Mouse (Mus musculus) liver, embryonic 14.5 days (tissue): ENCODE results near the gene Blnk. TPM values are rescaled to one million over a fixed set of nuclear protein-coding genes. Genes with fewer than 3 reads are reported as not detected.

Experiments
- ATAC-seq: fragments of 200-750 bp; cut with Nextera tagmentation; 2 replicates; pipeline ENCODE4 v1.8.0; 2017; ENCODE audit warnings: moderate number of reproducible peaks, mild to moderate bottlenecking, moderate library complexity; ENCODE audit not compliant: insufficient read depth
- DNase-seq, 3 experiments: peaks; one replicate each; pipeline ENCODE4 v3.0.0-alpha.2; 2012 to 2013; ENCODE audit warnings: low read depth in 3 of 3, low spot score in 3 of 3
- H3K27ac ChIP-seq: fragments of 300-500 bp; sonication (generic); 2 replicates; pipeline ENCODE4 v1.5.1; 2014; ENCODE audit warnings: moderate library complexity, mild to moderate bottlenecking, control low read depth, inconsistent platforms
- H3K27me3 ChIP-seq: fragments of 300-500 bp; sonication (generic); 2 replicates; pipeline ENCODE4 v1.6.1; 2014; ENCODE audit warnings: mild to moderate bottlenecking, low read length, moderate library complexity; ENCODE audit not compliant: control insufficient read depth, insufficient read depth
- H3K36me3 ChIP-seq: fragments of 300-500 bp; sonication (generic); replicated peaks from 2 replicates; pipeline ENCODE4 v1.6.1; 2014; ENCODE audit warnings: low read depth; ENCODE audit not compliant: control insufficient read depth, insufficient read depth
- H3K4me1 ChIP-seq, 2 experiments: fragments of 200-500 bp in 1 of 2; fragments of 300-500 bp in 1 of 2; sonication (generic) in 1 of 2; replicated peaks; 2 replicates each; pipeline ENCODE4 v1.6.1; 2012 to 2014; ENCODE audit warnings: antibody characterized with exemption in 1 of 2, inconsistent platforms in 1 of 2, low read length in 1 of 2; ENCODE audit not compliant: control insufficient read depth in 2 of 2, insufficient read depth in 2 of 2
- H3K4me2 ChIP-seq: fragments of 300-500 bp; sonication (generic); 2 replicates; pipeline ENCODE4 v1.6.1; 2014; ENCODE audit warnings: low read depth, mild to moderate bottlenecking, control low read depth, moderate library complexity
- H3K4me3 ChIP-seq, 2 experiments: fragments of 200-500 bp in 1 of 2; fragments of 300-500 bp in 1 of 2; sonication (generic) in 1 of 2; 2 replicates each; pipeline ENCODE4 v1.5.1; 2012 to 2014; ENCODE audit warnings: low read depth in 2 of 2, low read length in 2 of 2, mild to moderate bottlenecking in 2 of 2, control low read depth in 1 of 2, inconsistent platforms in 1 of 2, moderate library complexity in 1 of 2; ENCODE audit not compliant: insufficient read depth in 1 of 2
- H3K9ac ChIP-seq: fragments of 300-500 bp; sonication (generic); replicated peaks from 2 replicates; pipeline ENCODE4 v1.6.1; 2014; ENCODE audit warnings: mild to moderate bottlenecking, control low read depth, moderate library complexity
- H3K9me3 ChIP-seq: fragments of 300-500 bp; sonication (generic); 2 replicates; pipeline ENCODE4 v1.6.1; 2016; ENCODE audit warnings: low read length, mixed read lengths; ENCODE audit not compliant: control insufficient read depth
- CTCF ChIP-seq: IDR thresholded peaks from 2 replicates; pipeline ENCODE4 v1.5.1; 2016; ENCODE audit warnings: antibody characterized with exemption, low read depth, control low read depth
- EP300 ChIP-seq: IDR thresholded peaks from 2 replicates; pipeline ENCODE4 v1.6.1; 2016; ENCODE audit warnings: antibody characterized with exemption, low read depth
- WGBS: fragments of 180-500 bp; shearing (Covaris S2); extraction: QIAGEN DNeasy Blood & Tissue Kit; methylation state at CpG from one replicate; pipeline ENCODE4 v1.1.7; 2014; ENCODE audit not compliant: insufficient replicate concordance; 5-methylcytosine and 5-hydroxymethylcytosine counted together
- polyA plus RNA-seq, 2 experiments: library from polyadenylated mRNA; depleted of rRNA in 1 of 2; stranded (reverse) in 1 of 2; unstranded in 1 of 2; fragments of >200 nt; fragmentation: Nextera tagmentation in 1 of 2; extraction: Ambion mirVana in 1 of 2; gene quantifications; 2 replicates each; pipeline versions ENCODE4 v1.2.1 to v1.2.3; 2012 to 2014

Blnk gene
- polyA plus RNA-seq, 2 experiments = 0.45 to 0.71 TPM

DNA sequence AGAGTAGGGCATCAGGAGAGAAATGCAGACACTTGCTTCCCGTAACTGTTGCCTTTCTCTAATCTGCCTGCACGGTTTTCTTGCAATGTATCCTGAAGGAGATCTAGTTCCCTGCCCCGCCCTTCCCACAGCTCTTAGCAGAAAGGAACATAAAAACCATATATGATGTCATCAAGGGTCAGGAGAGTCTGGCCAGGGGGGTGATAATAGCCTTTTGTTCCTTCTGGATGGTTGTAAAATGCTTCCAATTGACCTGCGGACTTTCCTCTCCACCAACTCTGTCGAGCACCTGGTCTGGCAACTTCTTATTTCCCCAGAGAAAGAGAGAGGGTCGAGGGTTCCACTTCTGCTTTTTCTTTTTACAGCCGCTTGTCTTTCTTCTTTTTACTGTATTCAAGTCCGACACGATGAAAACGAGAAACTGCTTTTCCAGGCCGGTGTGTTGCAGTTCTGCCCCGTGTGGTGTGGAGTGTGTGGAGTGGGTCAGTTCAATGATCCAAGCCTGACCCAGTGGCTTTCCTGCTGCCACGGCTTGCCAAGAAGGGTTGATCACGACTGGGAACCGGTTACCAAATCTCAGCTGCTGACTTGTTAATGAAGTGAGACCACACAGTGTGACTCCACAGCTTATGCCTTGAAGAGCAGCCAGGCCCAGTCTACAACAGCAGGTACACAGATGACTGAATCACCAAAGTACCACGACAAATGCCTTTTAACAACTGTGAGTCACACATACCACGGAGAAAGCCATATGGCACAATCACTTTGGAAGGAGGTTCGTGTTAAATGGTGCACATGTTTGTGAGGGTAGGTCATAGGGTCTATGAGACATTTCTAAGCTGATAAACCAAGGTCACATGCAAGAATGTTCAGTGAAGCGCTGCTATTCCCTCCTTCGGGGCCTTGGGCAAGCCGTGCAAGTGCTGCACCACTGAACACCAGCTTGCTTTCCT, 1.4 kb upstream of the Blnk start:
- DNase-seq (no peak), ATAC-seq (no peak)
- H3K27me3 ChIP-seq = no peaks in the 10 kb centered on the region; the same call in 1 of the 2 replicates
- no peak overlapping the region for H3K27ac ChIP-seq
- no peaks in the 10 kb centered on the region for H3K36me3 ChIP-seq
- no peaks in the 10 kb centered on the region for H3K9me3 ChIP-seq
- no peak overlapping the region for H3K9ac ChIP-seq
- peaks cover 12 to 25% of the 10 kb centered on the region in 2 experiments for H3K4me1 ChIP-seq
- TF ChIP-seq EP300 = no peak
- TF ChIP-seq CTCF = no peak
- no peak overlapping the region for H3K4me3 ChIP-seq
- WGBS = 36% methylated on average over 21 of the region's 21 CpGs
- no peak overlapping the region for H3K4me2 ChIP-seq

DNA sequence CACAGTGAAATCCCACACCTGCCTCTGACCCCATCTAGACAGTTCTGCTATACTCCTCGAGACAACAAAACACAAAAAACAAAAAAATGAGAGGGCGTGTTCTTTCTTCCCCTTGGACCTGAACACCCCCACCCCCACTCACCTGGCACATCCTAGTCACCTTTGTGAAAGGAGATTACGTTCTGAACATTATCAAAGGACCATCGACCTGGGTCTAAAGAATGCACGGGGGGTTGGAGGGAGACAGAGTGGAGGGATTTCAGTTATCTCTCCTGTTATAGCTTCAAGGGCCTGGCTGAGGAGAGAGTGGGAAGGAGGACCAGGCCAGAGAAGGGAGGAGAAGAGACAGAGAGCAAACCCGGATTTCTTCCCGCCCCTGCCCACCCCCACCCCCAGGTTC, 576 bp upstream of the Blnk start:
- Histone ChIP-seq H3K9me3 (no peaks in the 10 kb centered on the region), H3K9ac (no peak overlapping the region), H3K27me3 (no peaks in the 10 kb centered on the region; the same call in 1 of the 2 replicates), H3K4me2 (no peak overlapping the region), H3K27ac (no peak overlapping the region), H3K4me1 (peaks cover 10 to 23% of the 10 kb centered on the region in 2 experiments), H3K36me3 (no peaks in the 10 kb centered on the region), H3K4me3 (no peak overlapping the region)
- ATAC-seq (no peak), DNase-seq (no peak)
- TF ChIP-seq EP300 (no peak), CTCF (no peak)
- 49% methylated on average over 7 of the region's 7 CpGs for whole genome bisulfite sequencing

DNA sequence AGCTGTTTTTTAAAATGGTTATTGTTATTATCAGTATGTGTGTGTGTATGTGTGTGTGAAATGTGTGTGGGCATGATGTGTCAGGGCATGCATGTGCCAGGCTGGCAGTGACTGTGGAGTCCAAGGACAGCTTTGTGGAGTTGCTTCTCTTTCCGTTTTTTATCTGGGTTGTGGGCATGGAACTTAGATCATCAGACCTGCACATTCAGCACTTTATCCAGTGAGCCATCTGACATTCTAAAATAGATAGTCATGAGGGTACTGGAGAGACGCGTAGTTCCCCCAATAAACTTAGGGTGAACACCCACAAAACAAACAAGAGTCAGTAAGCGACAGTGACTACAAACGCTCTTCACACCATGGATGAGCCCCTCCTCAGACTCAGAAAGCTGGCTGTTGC, 979 bp downstream of the Blnk start:
- no peak overlapping the region for H3K4me2 ChIP-seq
- WGBS = 54% methylated on average over 5 of the region's 5 CpGs
- TF ChIP-seq CTCF (no peak), EP300 (no peak)
- no peaks in the 10 kb centered on the region for H3K36me3 ChIP-seq
- no peak overlapping the region for H3K9ac ChIP-seq
- H3K4me1 ChIP-seq = peaks cover under 1 to 8% of the 10 kb centered on the region in 2 experiments
- H3K27ac ChIP-seq = no peak overlapping the region
- no peaks in the 10 kb centered on the region for H3K9me3 ChIP-seq
- DNase-seq (no peak), ATAC-seq (no peak)
- H3K4me3 ChIP-seq = no peak overlapping the region
- no peaks in the 10 kb centered on the region; the same call in 1 of the 2 replicates for H3K27me3 ChIP-seq

DNA sequence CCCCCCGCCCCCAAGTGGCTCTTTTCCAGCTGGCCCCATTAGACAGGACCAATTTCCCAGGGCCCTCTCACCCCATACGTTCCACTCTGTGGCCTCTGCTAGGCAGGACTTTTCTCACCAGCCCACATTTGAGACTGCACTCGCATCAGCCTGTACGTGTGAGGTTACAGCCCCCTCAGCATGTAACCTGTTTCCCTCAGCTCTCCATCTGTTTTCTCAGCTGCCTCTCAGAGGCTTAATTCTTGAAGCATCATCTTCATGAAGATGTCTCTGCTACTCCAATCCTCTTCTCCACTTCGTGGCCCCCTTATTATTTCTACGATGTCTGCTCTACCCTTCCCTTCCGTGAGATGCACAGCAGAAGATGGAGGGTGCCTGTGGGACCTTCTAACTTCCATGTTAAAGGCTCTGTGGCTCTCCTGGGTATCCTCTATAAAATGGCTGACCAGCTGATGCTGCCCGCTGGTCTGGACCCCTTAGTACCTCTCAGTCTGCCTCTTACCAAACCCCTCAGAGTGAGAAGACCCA, 1.8 kb downstream of the Blnk start:
- ATAC-seq = no peak
- Histone ChIP-seq H3K36me3 (no peaks in the 10 kb centered on the region), H3K4me1 (peaks cover 0 to 7% of the 10 kb centered on the region in 2 experiments; a peak in 1 of 4 replicates), H3K9me3 (no peaks in the 10 kb centered on the region), H3K27ac (no peak overlapping the region), H3K4me3 (no peak overlapping the region), H3K27me3 (no peaks in the 10 kb centered on the region; the same call in 1 of the 2 replicates), H3K9ac (no peak overlapping the region), H3K4me2 (no peak overlapping the region)
- 63% methylated on average over 8 of the region's 8 CpGs for WGBS
- DNase-seq = no peak
- no peak for TF ChIP-seq EP300
- TF ChIP-seq CTCF = no peak

DNA sequence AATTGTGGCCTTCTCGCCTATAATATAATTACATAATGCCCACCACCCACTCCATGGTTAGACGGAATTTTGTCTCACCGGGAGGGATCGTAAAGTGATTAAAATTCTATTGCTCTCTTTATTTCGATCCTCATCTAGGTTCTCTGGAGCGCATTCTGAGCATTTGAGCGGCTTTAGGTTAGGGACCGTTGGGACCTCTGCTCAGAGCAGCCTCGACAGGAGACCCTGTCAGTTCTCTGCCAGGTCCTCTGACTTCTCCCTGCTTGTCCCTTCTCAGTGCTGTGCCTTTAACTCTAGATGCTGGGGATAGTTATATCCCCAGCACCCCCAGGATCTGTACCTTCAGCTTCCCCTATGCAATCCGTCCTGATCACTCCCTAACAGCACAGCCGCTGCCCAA, 2.2 kb downstream of the Blnk start:
- WGBS = 65% methylated on average over 11 of the region's 11 CpGs
- DNase-seq (no peak), ATAC-seq (no peak)
- Histone ChIP-seq H3K9ac (no peak overlapping the region), H3K4me1 (peaks cover 0 to 7% of the 10 kb centered on the region in 2 experiments; a peak in 1 of 4 replicates), H3K4me2 (no peak overlapping the region), H3K27ac (no peak overlapping the region), H3K9me3 (no peaks in the 10 kb centered on the region), H3K27me3 (no peaks in the 10 kb centered on the region; the same call in 1 of the 2 replicates), H3K4me3 (no peak overlapping the region), H3K36me3 (no peaks in the 10 kb centered on the region)
- no peak for TF ChIP-seq EP300
- TF ChIP-seq CTCF = no peak
